Mouse (Mus musculus) fat pad, adult 2 months (tissue): Measurements from ENCODE around the gene Rab31.
"Not testable (repeated sequence)": the region's sequence is repeated elsewhere in the genome, so short reads cannot be mapped to it uniquely, and the experiment has no call there.

Source experiments
- DNase-seq: peaks from one replicate; pipeline ENCODE4 v3.0.0-alpha.2; 2011; ENCODE audit warnings: low read depth, low spot score; ENCODE audit errors: extremely low read depth

Rab31 gene

GRCm38 (mm10) chr17:65635715-65636360 is 136.7 kb downstream of the Rab31 start:
- no peak for DNase-seq

- no peak for DNase-seq
Observed at GRCm38 (mm10) chr17:65629943-65630342, 142.6 kb downstream of the Rab31 start.

GRCm38 (mm10) chr17:65628823-65629532 is 143.6 kb downstream of the Rab31 start:
- not testable (repeated sequence) for DNase-seq

GRCm38 (mm10) chr17:65626301-65626700 is 146.3 kb downstream of the Rab31 start:
- DNase-seq: no peak

GRCm38 (mm10) chr17:65625563-65625962 is 147.0 kb downstream of the Rab31 start:
- no peak for DNase-seq

GRCm38 (mm10) chr17:65623130-65623529 is 149.4 kb downstream of the Rab31 start:
- no peak for DNase-seq

GRCm38 (mm10) chr17:65618431-65618830 is 154.1 kb downstream of the Rab31 start:
- no peak for DNase-seq

GRCm38 (mm10) chr17:65615678-65616077 is 156.9 kb downstream of the Rab31 start:
- DNase-seq: no peak

- DNase-seq: no peak
Observed at GRCm38 (mm10) chr17:65614431-65614830, 158.1 kb downstream of the Rab31 start.

GRCm38 (mm10) chr17:65613463-65614412 is 158.8 kb downstream of the Rab31 start, which contains the start of gene Vapa:
TSS of gene Vapa (minus strand) at chr17:65613555.
- DNase-seq: peak; percentile 58

GRCm38 (mm10) chr17:65613142-65613462 is 159.4 kb downstream of the Rab31 start:
- no peak for DNase-seq

GRCm38 (mm10) chr17:65612391-65613141 is 160.0 kb downstream of the Rab31 start:
- no peak for DNase-seq

GRCm38 (mm10) chr17:65611721-65612120 is 160.8 kb downstream of the Rab31 start:
- DNase-seq: no peak

- no peak for DNase-seq
Observed at GRCm38 (mm10) chr17:65608743-65609142, 163.8 kb downstream of the Rab31 start.

GRCm38 (mm10) chr17:65608312-65608687 is 164.3 kb downstream of the Rab31 start:
- DNase-seq: no peak

- DNase-seq: no peak
Observed at GRCm38 (mm10) chr17:65607574-65608311, 164.8 kb downstream of the Rab31 start.

- DNase-seq: no peak
Observed at GRCm38 (mm10) chr17:65606014-65606413, 166.5 kb downstream of the Rab31 start.

GRCm38 (mm10) chr17:65604892-65605291 is 167.7 kb downstream of the Rab31 start:
- DNase-seq: no peak

- DNase-seq: no peak
Observed at GRCm38 (mm10) chr17:65604315-65604714, 168.2 kb downstream of the Rab31 start.
